Comparison of ENCODE assay signal across 10 mouse cellular contexts in genomic region chr1:39701274-39701602, GRCm38 (mm10). TPM values are rescaled to one million over a fixed set of nuclear protein-coding genes. Genes with fewer than 3 reads are reported as not detected.
A peak's percentile ranks its signal among the peaks of the same experiment; 100 is the strongest.
DNase-seq lines count a peak whose midpoint lies in the region; ATAC-seq and TF ChIP-seq lines count a peak whose summit lies in the region.
"Had no signal": no experiment of that assay in that cellular context is flagged by ENCODE, and none has a peak within 500 bp of the region (broad histone marks: within the 10 kb centered on the region; RNA-seq: fewer than 3 reads in every experiment).

No protein-coding gene starts in this region.

- no peaks in the 10 kb centered on the region for H3K9me3 ChIP-seq in heart, postnatal 0 days (replicated peaks; ENCODE audit: control insufficient read depth, low read length)
- no peaks in the 10 kb centered on the region for H3K9me3 ChIP-seq in embryonic facial prominence, embryonic 10.5 days
- no peaks in the 10 kb centered on the region for H3K9me3 ChIP-seq in hindbrain, embryonic 16.5 days (ENCODE audit: control insufficient read depth, low read length)
- H3K9me3 ChIP-seq in neural tube, embryonic 15.5 days (replicated peaks): no peaks in the 10 kb centered on the region

- peaks cover 3% of the 10 kb centered on the region for H3K4me1 ChIP-seq in heart, postnatal 0 days (ENCODE audit: control insufficient read depth, insufficient read depth)
- H3K4me1 ChIP-seq in embryonic facial prominence, embryonic 10.5 days: peaks cover 63% of the 10 kb centered on the region
- peaks cover 17% of the 10 kb centered on the region for H3K4me1 ChIP-seq in hindbrain, embryonic 16.5 days (ENCODE audit: control insufficient read depth, insufficient read depth, low read depth, low read length)
- H3K4me1 ChIP-seq in neural tube, embryonic 15.5 days: peaks cover 32% of the 10 kb centered on the region

- ATAC-seq in heart, postnatal 0 days (ENCODE audit: insufficient read depth, low read depth): peak; percentile 21; the same call in 1 of the 2 replicates
- ATAC-seq in hindbrain, embryonic 16.5 days: peak; percentile 51
- peak; percentile 50; the same call in 1 of the 2 replicates for ATAC-seq in neural tube, embryonic 15.5 days (ENCODE audit: low FRiP score)
- no peak for ATAC-seq in megakaryocyte, adult 5-6 weeks (ENCODE audit: poor library complexity, severe bottlenecking)

- H3K36me3 ChIP-seq in heart, postnatal 0 days (replicated peaks; ENCODE audit: control insufficient read depth, insufficient read depth, low read length): no peaks in the 10 kb centered on the region
- H3K36me3 ChIP-seq in embryonic facial prominence, embryonic 10.5 days (replicated peaks): no peaks in the 10 kb centered on the region
- no peaks in the 10 kb centered on the region for H3K36me3 ChIP-seq in hindbrain, embryonic 16.5 days (ENCODE audit: control insufficient read depth, insufficient read depth, low read length)
- no peaks in the 10 kb centered on the region for H3K36me3 ChIP-seq in neural tube, embryonic 15.5 days

- WGBS in heart, postnatal 0 days: 11% methylated on average over 9 of the region's 9 CpGs
- 5% methylated on average over 9 of the region's 9 CpGs for WGBS in embryonic facial prominence, embryonic 10.5 days
- 4% methylated on average over 9 of the region's 9 CpGs for WGBS in hindbrain, embryonic 16.5 days
- WGBS in neural tube, embryonic 15.5 days: 2% methylated on average over 9 of the region's 9 CpGs

- no peak for DNase-seq in heart, postnatal 0 days (ENCODE audit: low spot score)
- no peak for DNase-seq in heart, adult 9 months (ENCODE audit: low spot score in 2 of 2)
- DNase-seq in embryonic facial prominence, embryonic 10.5 days (ENCODE audit: low spot score): peak; percentile 75
- no peak for DNase-seq in left cerebral cortex, postnatal 25 days (ENCODE audit: low spot score in 2 of 2)
- no peak for DNase-seq in kidney, adult 9 months
- DNase-seq: right cerebral cortex, postnatal 25 days had no signal

- H3K27ac ChIP-seq in heart, postnatal 0 days (ENCODE audit: low read depth): no peak overlapping the region
- peak overlapping the region; percentile 83 for H3K27ac ChIP-seq in embryonic facial prominence, embryonic 10.5 days (replicated peaks)
- H3K27ac ChIP-seq in hindbrain, embryonic 16.5 days (ENCODE audit: low read depth, low read length): no peak overlapping the region
- H3K27ac ChIP-seq in neural tube, embryonic 15.5 days (replicated peaks): no peak overlapping the region

- no peak overlapping the region for H3K4me2 ChIP-seq in heart, postnatal 0 days (ENCODE audit: low read depth, low read length)
- no peak overlapping the region for H3K4me2 ChIP-seq in hindbrain, embryonic 16.5 days (ENCODE audit: low read length)
- H3K4me2 ChIP-seq in neural tube, embryonic 15.5 days: peak overlapping the region; percentile 13; the same call in 1 of the 2 replicates

- H3K9ac ChIP-seq in heart, postnatal 0 days (replicated peaks; ENCODE audit: low read depth, low read length): no peak overlapping the region
- peak overlapping the region; percentile 28; the same call in 1 of the 2 replicates for H3K9ac ChIP-seq in hindbrain, embryonic 16.5 days (ENCODE audit: low read depth, low read length)
- no peak overlapping the region for H3K9ac ChIP-seq in neural tube, embryonic 15.5 days (replicated peaks)

- intact Hi-C loops in left cerebral cortex, postnatal 25 days (cut with DNase I): no loop called here

- TF ChIP-seq CTCF in heart, postnatal 0 days (IDR thresholded peaks at IDR 0.05; ENCODE audit: low read depth): no peak

- no peak overlapping the region for H3K4me3 ChIP-seq in heart, postnatal 0 days (ENCODE audit: low read depth, low read length)
- peak overlapping the region; percentile 32; the same call in 1 of the 2 replicates for H3K4me3 ChIP-seq in embryonic facial prominence, embryonic 10.5 days
- H3K4me3 ChIP-seq in hindbrain, embryonic 16.5 days (ENCODE audit: low read length): no peak overlapping the region
- no peak overlapping the region for H3K4me3 ChIP-seq in neural tube, embryonic 15.5 days (replicated peaks)

- no peak for TF ChIP-seq EP300 in heart, postnatal 0 days (IDR thresholded peaks at IDR 0.05; ENCODE audit: low read depth)

- no peaks in the 10 kb centered on the region for H3K27me3 ChIP-seq in heart, postnatal 0 days (ENCODE audit: control insufficient read depth, insufficient read depth, low read length)
- H3K27me3 ChIP-seq in embryonic facial prominence, embryonic 10.5 days (replicated peaks; ENCODE audit: low read depth, poor library complexity, severe bottlenecking): peaks cover 10% of the 10 kb centered on the region; the same call in 1 of the 2 replicates
- H3K27me3 ChIP-seq in hindbrain, embryonic 16.5 days (replicated peaks; ENCODE audit: control insufficient read depth, insufficient read depth, low read length): no peaks in the 10 kb centered on the region
- no peaks in the 10 kb centered on the region for H3K27me3 ChIP-seq in neural tube, embryonic 15.5 days (replicated peaks)

RNA-seq across cellular contexts. Expression of gene Rfx8, which starts 19.6 kb away (rescaled TPM):
- not detected in 2 replicates for total RNA-seq in heart, postnatal 0 days (2014; rRNA removed; ENCODE audit: low replicate concordance)
- polyA plus RNA-seq in heart, postnatal 0 days (2015; fragmentation: Nextera tagmentation; extraction: Ambion mirVana): 0.68 and 0.71 TPM in 2 replicates
- polyA plus RNA-seq in embryonic facial prominence, embryonic 10.5 days (2016; fragmentation: Nextera tagmentation; extraction: Ambion mirVana): 0.43 and 0.56 TPM in 2 replicates
- polyA plus RNA-seq in hindbrain, embryonic 16.5 days (2015; fragmentation: Nextera tagmentation; extraction: Ambion mirVana): 0.23 and 0.30 TPM in 2 replicates
- polyA plus RNA-seq in neural tube, embryonic 15.5 days (2015; fragmentation: Nextera tagmentation; extraction: Ambion mirVana): 0.14 and 0.27 TPM in 2 replicates
- under 1 TPM in 1 of 2 experiments, not detected in 1; 0.16 TPM for total RNA-seq in left cerebral cortex, postnatal 25 days (2021)
- total RNA-seq in megakaryocyte, adult 5-6 weeks (2015): not detected in 2 replicates
- total RNA-seq in megakaryocyte, adult 5-6 weeks (2017): not detected in 2 replicates
- total RNA-seq: left cerebral cortex, postnatal 10 days had no signal

RNA-seq across cellular contexts. Expression of gene Creg2, which starts 50.0 kb away (rescaled TPM):
- not detected in 2 replicates for total RNA-seq in heart, postnatal 0 days (2014; rRNA removed; ENCODE audit: low replicate concordance)
- 0.01 and 0.03 TPM in 2 replicates for polyA plus RNA-seq in heart, postnatal 0 days (2015; fragmentation: Nextera tagmentation; extraction: Ambion mirVana)
- polyA plus RNA-seq in embryonic facial prominence, embryonic 10.5 days (2016; fragmentation: Nextera tagmentation; extraction: Ambion mirVana): 0.06 and 0.14 TPM in 2 replicates
- 9.4 and 12.5 TPM in 2 replicates for polyA plus RNA-seq in hindbrain, embryonic 16.5 days (2015; fragmentation: Nextera tagmentation; extraction: Ambion mirVana)
- polyA plus RNA-seq in neural tube, embryonic 15.5 days (2015; fragmentation: Nextera tagmentation; extraction: Ambion mirVana): 11.0 and 12.6 TPM in 2 replicates
- total RNA-seq in left cerebral cortex, postnatal 25 days (2021): 10 to 100 TPM; 75.2 to 82.4 TPM
- not detected in 2 replicates for total RNA-seq in megakaryocyte, adult 5-6 weeks (2015)
- total RNA-seq in megakaryocyte, adult 5-6 weeks (2017): not detected in 2 replicates
